Mouse (Mus musculus) lung, postnatal 0 days (tissue): ENCODE measurements around the gene Nphp4.

Source experiments
- CTCF ChIP-seq: IDR thresholded peaks from 2 replicates; pipeline ENCODE4 v1.5.1; 2016; ENCODE audit warnings: antibody characterized with exemption, mild to moderate bottlenecking
- EP300 ChIP-seq: IDR thresholded peaks from 2 replicates; pipeline ENCODE4 v1.6.1; 2016; ENCODE audit warnings: antibody characterized with exemption, mild to moderate bottlenecking, control low read depth

GRCm38 (mm10) chr4:152574266-152574665 lies 97.8 kb downstream of the Nphp4 start:
- TF ChIP-seq CTCF (no peak), EP300 (no peak)
